Mouse (Mus musculus) liver, embryonic 14.5 days (tissue): ENCODE results near the gene Col23a1.

ENCODE experiments used
- CTCF ChIP-seq: IDR thresholded peaks from 2 replicates; pipeline ENCODE4 v1.5.1; 2016; ENCODE audit warnings: antibody characterized with exemption, low read depth, control low read depth
- EP300 ChIP-seq: IDR thresholded peaks from 2 replicates; pipeline ENCODE4 v1.6.1; 2016; ENCODE audit warnings: antibody characterized with exemption, low read depth

- no peak for TF ChIP-seq CTCF
- TF ChIP-seq EP300, result no peak
Measured at GRCm38 (mm10) chr11:51542424-51542823, 252.7 kb downstream of the Col23a1 start.
